Mouse (Mus musculus) G1E (cell line): ENCODE data around the gene Smim5. TPM values are rescaled to one million over a fixed set of nuclear protein-coding genes. Genes with fewer than 3 reads are reported as not detected.
A peak's percentile ranks its signal among the peaks of the same experiment; 100 is the strongest.

Experiments
- ATAC-seq: 2 replicates; pipeline ENCODE4 v1.8.0; 2016; ENCODE audit warnings: mild to moderate bottlenecking; ENCODE audit not compliant: insufficient number of reproducible peaks, poor library complexity, low FRiP score, severe bottlenecking; ENCODE audit errors: extremely low read depth
- DNase-seq: peaks from one replicate; pipeline ENCODE4 v3.0.0; 2012; ENCODE audit warnings: low spot score
- H3K27me3 ChIP-seq: 2 replicates; pipeline ENCODE4 v1.6.1; 2012; ENCODE audit warnings: mild to moderate bottlenecking, low read length, inconsistent platforms; ENCODE audit not compliant: insufficient read depth
- H3K36me3 ChIP-seq: replicated peaks from 2 replicates; pipeline ENCODE3; 2012; ENCODE audit warnings: mild to moderate bottlenecking, inconsistent platforms
- H3K4me1 ChIP-seq: 2 replicates; pipeline ENCODE4 v1.6.1; 2012; ENCODE audit warnings: low read depth, low read length, inconsistent platforms, mixed read lengths; ENCODE audit not compliant: insufficient read depth
- H3K4me3 ChIP-seq: 2 replicates; pipeline ENCODE4 v1.5.1; 2012; ENCODE audit warnings: low read depth, mild to moderate bottlenecking, inconsistent platforms, low read length, moderate library complexity, mixed read lengths
- H3K9me3 ChIP-seq: replicated peaks from 2 replicates; pipeline ENCODE4 v1.6.1; 2012; ENCODE audit warnings: inconsistent platforms
- CTCF ChIP-seq: IDR thresholded peaks from 2 replicates; pipeline ENCODE4 v1.5.1; 2012; ENCODE audit warnings: low read depth, low read length, inconsistent platforms, mixed read lengths
- GATA1 ChIP-seq: IDR thresholded peaks from 2 replicates; pipeline ENCODE4 v1.6.1; 2012; ENCODE audit warnings: borderline replicate concordance, low read length, inconsistent platforms, mixed read lengths
- GATA2 ChIP-seq: IDR thresholded peaks from 2 replicates; pipeline ENCODE4 v1.6.1; 2012; ENCODE audit warnings: low read depth, low read length, inconsistent platforms, borderline replicate concordance
- POLR2AphosphoS5 ChIP-seq: IDR thresholded peaks from 2 replicates; pipeline ENCODE4 v1.6.1; 2012; ENCODE audit warnings: low read depth, low read length, inconsistent platforms; ENCODE audit not compliant: insufficient replicate concordance
- TAL1 ChIP-seq: conservative IDR thresholded peaks from 2 replicates; pipeline ENCODE4 v1.6.1; 2012; ENCODE audit warnings: low read depth, low read length, inconsistent platforms, mixed read lengths
- polyA plus RNA-seq: library from polyadenylated mRNA; stranded (reverse); fragments of >175 nt; gene quantifications from 2 replicates; pipeline ENCODE4 v1.2.3, GENCODE M21; 2012
- total RNA-seq, 2 experiments: library from RNA; stranded (forward) in 1 of 2; stranded (reverse) in 1 of 2; fragments of 200-1000 nt in 1 of 2; fragments of >200 nt in 1 of 2; fragmentation: Nextera tagmentation in 1 of 2; gene quantifications; 2 replicates each; pipeline ENCODE4 v1.2.3; 2014 to 2017

Gene Smim5
- total and polyA plus RNA-seq, 3 experiments = 11.7 to 30.0 (median 14.7) TPM

DNA sequence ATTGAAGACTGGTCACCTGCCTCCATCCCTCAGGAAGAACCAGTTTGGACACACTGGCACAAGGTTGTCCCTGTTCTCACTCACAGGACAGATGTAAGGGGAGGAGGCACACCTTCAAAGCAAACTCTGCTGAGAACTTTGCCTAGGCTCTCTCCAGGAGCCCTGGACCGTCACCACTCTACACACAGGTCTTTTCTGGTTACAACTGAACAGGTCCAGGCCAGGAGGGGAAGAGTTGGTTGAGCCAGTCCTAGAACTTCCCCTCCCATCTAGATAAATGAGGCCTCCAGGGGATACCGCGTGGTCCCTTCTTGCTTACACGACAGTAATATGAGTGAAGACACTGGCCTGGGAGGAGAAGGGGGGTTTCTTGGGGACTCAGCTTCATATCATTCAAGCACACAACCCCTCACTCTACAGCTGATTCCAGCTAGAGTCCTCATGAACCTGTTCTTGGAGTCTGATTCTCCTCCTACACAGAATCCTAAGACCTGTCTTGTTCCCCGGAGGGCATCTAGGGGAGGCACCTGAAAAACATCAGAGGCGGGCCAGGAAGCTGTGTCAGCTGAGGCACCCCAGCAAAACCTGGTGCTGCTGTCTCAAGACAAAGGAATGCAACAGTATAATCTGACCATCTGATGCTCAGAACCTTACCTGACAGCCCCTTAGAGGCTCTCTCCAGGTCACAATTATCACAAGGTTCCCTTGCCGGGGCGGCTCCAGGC, 4.6 kb downstream of the Smim5 start:
- Histone ChIP-seq H3K9me3 (no peaks in the 10 kb centered on the region), H3K27me3 (no peaks in the 10 kb centered on the region), H3K4me1 (peaks cover 80% of the 10 kb centered on the region), H3K4me3 (peak overlapping the region; percentile 53; the same call in 1 of the 2 replicates), H3K36me3 (peaks cover 87% of the 10 kb centered on the region)
- DNase-seq (no peak), ATAC-seq (no peak)
- no peak for TF ChIP-seq POLR2AphosphoS5

DNA sequence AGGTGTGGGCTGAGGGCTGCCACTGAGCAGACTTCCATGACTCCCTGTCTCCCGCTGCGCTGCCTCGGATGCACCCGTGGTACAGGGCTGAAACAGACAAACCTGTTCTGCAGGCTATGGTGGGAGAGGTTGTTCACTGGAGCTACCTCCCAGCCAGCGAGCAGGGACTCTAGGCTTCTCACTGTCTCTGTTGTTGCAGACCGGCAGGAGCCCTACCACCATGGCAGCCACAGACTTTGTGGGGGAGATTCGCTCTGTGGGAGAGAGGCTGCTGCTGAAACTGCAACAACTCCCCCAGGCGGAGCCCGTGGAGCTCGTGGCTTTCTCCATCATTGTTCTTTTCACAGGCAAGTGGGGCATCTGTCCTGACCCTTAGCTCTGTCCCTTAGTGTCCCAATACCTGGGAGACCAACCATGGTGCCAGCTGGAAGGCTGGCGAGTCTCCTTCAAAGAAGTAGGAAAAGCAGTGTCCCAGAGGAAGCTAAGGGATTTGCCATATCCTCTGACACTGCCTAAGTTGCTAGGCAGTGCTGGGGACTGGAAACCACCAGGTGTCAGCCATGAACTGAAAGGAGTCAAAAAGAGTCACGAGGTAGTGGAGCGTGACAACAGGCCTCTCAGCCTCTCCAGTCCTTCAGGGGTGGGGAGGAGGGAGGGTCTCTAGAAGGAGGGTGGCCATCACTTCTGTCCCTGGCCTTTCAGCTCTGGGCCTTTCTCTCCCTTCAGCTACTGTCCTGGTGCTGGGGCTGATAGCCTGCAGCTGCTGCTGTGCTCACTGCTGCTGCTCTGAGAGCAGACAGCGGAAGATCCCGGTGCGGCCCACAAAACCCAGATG, 5.4 kb downstream of the Smim5 start:
- Histone ChIP-seq H3K4me3 (no peak overlapping the region), H3K9me3 (no peaks in the 10 kb centered on the region), H3K27me3 (no peaks in the 10 kb centered on the region), H3K36me3 (peaks cover 93% of the 10 kb centered on the region), H3K4me1 (peaks cover 72% of the 10 kb centered on the region)
- TF ChIP-seq TAL1 (no peak), CTCF (no peak)
- no peak for ATAC-seq
- no peak for DNase-seq

DNA sequence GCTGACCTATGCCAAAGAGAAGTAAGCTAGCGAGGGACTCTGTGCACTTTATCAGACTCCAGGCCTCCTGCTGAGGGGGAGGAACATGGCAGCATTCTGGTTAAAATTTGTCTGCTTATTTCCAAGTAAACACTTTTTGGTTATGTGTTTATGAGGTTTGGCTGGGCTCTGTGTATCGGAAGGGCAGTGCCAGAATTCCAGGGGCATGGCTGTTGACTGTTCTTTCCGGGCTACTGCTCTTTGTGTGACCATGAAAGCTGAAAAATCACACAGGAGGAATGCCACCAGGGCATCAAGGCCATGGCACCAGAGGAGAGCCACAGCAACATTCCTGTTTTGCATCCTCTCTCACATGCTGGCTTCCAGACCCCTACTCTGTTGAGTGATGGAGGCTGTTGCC, 6.3 kb downstream of the Smim5 start:
- Histone ChIP-seq H3K4me1 (peaks cover 69% of the 10 kb centered on the region), H3K36me3 (peaks cover 88% of the 10 kb centered on the region), H3K27me3 (no peaks in the 10 kb centered on the region), H3K4me3 (no peak overlapping the region), H3K9me3 (no peaks in the 10 kb centered on the region)
- TF ChIP-seq TAL1 (no peak), CTCF (no peak), GATA2 (no peak), POLR2AphosphoS5 (no peak), GATA1 (no peak)
- ATAC-seq (no peak), DNase-seq (no peak)

DNA sequence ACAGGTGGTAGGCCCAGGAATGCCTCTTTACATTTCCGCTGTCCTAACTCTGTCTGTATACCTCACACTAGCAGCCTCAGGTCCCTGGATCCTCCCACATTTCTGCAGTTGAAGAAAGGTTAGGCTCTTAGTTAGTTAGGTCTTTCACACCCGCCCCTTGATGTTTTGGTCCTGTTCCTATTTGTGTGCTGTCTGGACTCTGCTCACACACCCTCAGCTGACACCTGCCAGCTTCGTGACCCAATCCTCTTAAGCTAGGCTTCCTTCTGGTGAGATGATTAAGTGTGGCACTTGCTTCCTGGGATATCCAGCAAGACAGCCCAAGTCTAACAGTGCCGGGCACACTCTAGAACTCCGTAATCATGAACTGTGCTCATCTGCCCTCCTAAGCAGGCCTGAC, 6.8 kb downstream of the Smim5 start:
- Histone ChIP-seq H3K9me3 (no peaks in the 10 kb centered on the region), H3K27me3 (no peaks in the 10 kb centered on the region), H3K4me3 (no peak overlapping the region), H3K4me1 (peaks cover 69% of the 10 kb centered on the region), H3K36me3 (peaks cover 88% of the 10 kb centered on the region)
- ATAC-seq (no peak), DNase-seq (no peak)
- TF ChIP-seq GATA2 (no peak), POLR2AphosphoS5 (no peak), TAL1 (no peak), GATA1 (no peak), CTCF (no peak)

DNA sequence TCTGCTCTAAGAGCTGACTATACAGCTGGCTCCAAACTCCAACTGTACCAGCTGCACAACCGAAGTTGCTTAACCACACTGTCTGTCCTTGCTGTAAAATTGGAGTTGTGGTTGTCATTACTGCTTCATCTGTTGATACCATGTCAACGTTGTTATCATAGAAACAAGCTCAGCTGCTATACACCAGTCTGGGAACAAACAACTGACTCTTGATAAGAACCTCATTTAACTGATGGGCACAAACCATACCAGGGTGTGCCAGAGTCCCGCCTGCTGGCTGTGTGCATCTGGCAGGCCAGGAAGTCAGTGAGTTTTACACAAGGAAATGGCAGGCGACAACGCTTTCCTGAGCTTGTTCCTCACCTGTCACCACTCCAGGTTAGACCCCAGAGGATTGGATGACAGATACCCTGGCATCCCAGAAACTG, 11.4 kb downstream of the Smim5 start:
- Histone ChIP-seq H3K4me3 (peak overlapping the region; percentile 18; the same call in 1 of the 2 replicates), H3K9me3 (no peaks in the 10 kb centered on the region), H3K4me1 (peaks cover 40% of the 10 kb centered on the region), H3K27me3 (no peaks in the 10 kb centered on the region), H3K36me3 (peaks cover 86% of the 10 kb centered on the region)
- ATAC-seq = peak; percentile 61
- no peak for TF ChIP-seq POLR2AphosphoS5
- TF ChIP-seq GATA2 = no peak
- TF ChIP-seq GATA1 = no peak
- no peak for TF ChIP-seq CTCF
- peak; percentile 66 for TF ChIP-seq TAL1
- no peak for DNase-seq

DNA sequence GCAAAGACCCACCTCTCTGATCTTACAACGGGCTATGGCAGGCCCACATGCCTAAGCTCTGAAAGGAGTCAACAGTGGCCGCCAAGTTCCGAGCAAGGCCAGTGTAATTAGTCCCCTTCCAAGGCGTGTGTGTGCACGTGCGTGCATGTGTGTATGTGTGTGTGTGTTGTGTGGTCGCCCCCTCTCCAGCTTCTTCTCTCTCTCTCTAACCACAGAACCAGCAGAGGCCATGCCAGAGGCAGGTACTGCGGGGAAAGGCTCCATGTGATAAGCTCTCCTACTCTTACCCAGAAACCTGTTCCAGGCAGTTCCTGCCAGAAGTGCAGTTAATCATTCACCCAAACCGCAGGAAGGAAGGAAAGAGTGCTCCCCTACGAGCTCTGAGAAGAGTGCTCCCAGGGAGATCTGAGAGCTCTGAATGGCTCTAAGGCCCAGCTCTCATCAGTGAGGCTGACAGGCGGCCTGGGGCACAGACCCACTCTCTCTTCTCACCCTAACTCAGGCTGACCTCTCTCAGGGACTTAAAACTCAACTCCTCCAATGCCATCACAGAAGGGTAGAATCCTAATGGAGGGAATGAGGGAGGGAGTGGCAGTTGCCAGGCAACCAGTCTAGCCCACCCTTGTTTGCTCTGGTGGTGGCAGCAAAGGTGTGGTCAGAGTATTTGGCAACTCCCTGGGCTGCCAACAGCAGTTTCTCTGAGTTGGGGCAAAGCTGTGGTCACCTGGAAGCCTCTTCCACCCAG, 12.0 kb downstream of the Smim5 start, which contains the start of gene Smim6:
TSS of gene Smim6 (plus strand) at position 386 of the 745 bp plus-strand sequence.
- peak within 1 kb of the TSS; percentile 18; the same call in 1 of the 2 replicates for H3K4me3 ChIP-seq

More for the DNA sequence above, 12.0 kb downstream of the Smim5 start, which contains the start of gene Smim6:
- H3K4me1 ChIP-seq = peaks cover 39% of the 10 kb centered on the region
- no peaks in the 10 kb centered on the region for H3K27me3 ChIP-seq
- TF ChIP-seq POLR2AphosphoS5 (no peak), GATA1 (no peak), TAL1 (no peak), CTCF (no peak), GATA2 (no peak)
- ATAC-seq = peak; percentile 10; the same call in 1 of the 2 replicates
- H3K36me3 ChIP-seq = peaks cover 86% of the 10 kb centered on the region
- peak; percentile 28 for DNase-seq
- H3K9me3 ChIP-seq = no peaks in the 10 kb centered on the region
